Mouse (Mus musculus) forebrain, embryonic 15.5 days (tissue): ENCODE data around the gene Itgax. TPM values are rescaled to one million over a fixed set of nuclear protein-coding genes. Genes with fewer than 3 reads are reported as not detected.

Experiments used
- ATAC-seq: fragments of 200-750 bp; cut with Nextera tagmentation; replicated peaks from 2 replicates; pipeline ENCODE4 v1.8.0; 2017; ENCODE audit warnings: mild to moderate bottlenecking, moderate TSS enrichment, moderate library complexity
- H3K27ac ChIP-seq: fragments of 300-500 bp; sonication (generic); replicated peaks from 2 replicates; pipeline ENCODE4 v1.5.1; 2015; ENCODE audit warnings: mild to moderate bottlenecking, inconsistent platforms
- H3K27me3 ChIP-seq: fragments of 300-500 bp; sonication (generic); 2 replicates; pipeline ENCODE4 v1.6.1; 2015; ENCODE audit warnings: inconsistent platforms
- H3K36me3 ChIP-seq: fragments of 300-500 bp; sonication (generic); 2 replicates; pipeline ENCODE4 v1.6.1; 2015; ENCODE audit warnings: mild to moderate bottlenecking, inconsistent platforms
- H3K4me1 ChIP-seq: fragments of 300-500 bp; sonication (generic); 2 replicates; pipeline ENCODE4 v1.6.1; 2015; ENCODE audit warnings: inconsistent platforms
- H3K4me2 ChIP-seq: fragments of 300-500 bp; sonication (generic); replicated peaks from 2 replicates; pipeline ENCODE4 v1.6.1; 2015; ENCODE audit warnings: mild to moderate bottlenecking, inconsistent platforms
- H3K4me3 ChIP-seq: fragments of 300-500 bp; sonication (generic); 2 replicates; pipeline ENCODE4 v1.5.1; 2015; ENCODE audit warnings: mild to moderate bottlenecking, inconsistent platforms
- H3K9ac ChIP-seq: fragments of 300-500 bp; sonication (generic); replicated peaks from 2 replicates; pipeline ENCODE4 v1.6.1; 2015; ENCODE audit warnings: mild to moderate bottlenecking, inconsistent platforms
- H3K9me3 ChIP-seq: fragments of 300-500 bp; sonication (generic); 2 replicates; pipeline ENCODE4 v1.6.1; 2016; ENCODE audit warnings: inconsistent platforms
- WGBS: fragments of 180-500 bp; shearing (Covaris S2); methylation state at CpG from one replicate; pipeline ENCODE4 v1.1.7; 2015; ENCODE audit warnings: mixed read lengths; 5-methylcytosine and 5-hydroxymethylcytosine counted together
- polyA plus RNA-seq: library from polyadenylated mRNA; unstranded; fragments of >200 nt; fragmentation: Nextera tagmentation; extraction: Ambion mirVana; gene quantifications from 2 replicates; pipeline ENCODE4 v1.2.1, GENCODE M21; 2015

Itgax gene
- polyA plus RNA-seq, 1 experiment from 2014 or later, result not detected

DNA sequence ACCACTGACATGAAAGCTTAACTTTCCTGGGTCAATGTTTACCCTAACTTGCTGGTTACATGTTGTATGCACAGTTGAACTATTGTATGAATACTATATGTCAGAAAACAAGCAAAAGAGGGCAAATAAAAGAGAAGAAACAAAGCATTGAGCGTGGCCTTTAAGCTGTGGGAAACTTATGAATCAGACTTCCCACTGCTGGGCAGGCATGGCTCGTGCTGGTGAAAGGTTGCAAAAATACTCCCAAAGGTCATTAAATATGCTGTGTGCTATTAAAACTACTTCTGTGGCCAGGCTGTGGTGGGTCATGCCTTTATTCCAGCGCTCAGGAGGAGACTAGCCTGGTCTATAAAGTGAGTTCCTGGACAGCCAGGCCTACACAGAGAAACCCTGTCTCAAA lies 40.6 kb downstream of the Itgax start:
- Histone ChIP-seq H3K4me3 (no peak overlapping the region), H3K27me3 (no peaks in the 10 kb centered on the region), H3K9ac (no peak overlapping the region), H3K4me1 (no peaks in the 10 kb centered on the region), H3K36me3 (no peaks in the 10 kb centered on the region), H3K9me3 (no peaks in the 10 kb centered on the region), H3K4me2 (no peak overlapping the region), H3K27ac (no peak overlapping the region)
- 65% methylated on average over 3 of the region's 3 CpGs for WGBS
- no peak for ATAC-seq

DNA sequence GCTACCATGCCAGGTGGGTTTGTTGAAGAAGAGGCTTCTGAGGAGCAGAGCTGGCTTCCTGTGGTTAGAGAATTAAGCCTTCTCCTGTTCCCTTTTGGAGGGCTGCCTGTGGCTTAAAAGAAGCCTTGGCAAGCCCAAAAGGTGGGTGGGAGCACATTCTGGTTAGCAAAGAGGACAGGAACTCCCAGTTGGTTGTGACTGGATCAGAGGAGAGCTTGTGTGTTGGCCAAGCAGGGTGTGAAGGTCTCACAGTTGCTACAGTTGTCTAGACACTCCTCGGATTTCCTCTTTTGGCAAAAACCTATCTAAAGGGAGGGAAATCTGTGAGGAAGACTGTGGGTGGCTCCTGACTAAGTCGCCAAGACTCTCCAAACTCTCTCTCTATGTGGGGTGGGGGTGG lies 49.0 kb downstream of the Itgax start:
- Histone ChIP-seq H3K4me1 (no peaks in the 10 kb centered on the region), H3K27ac (no peak overlapping the region), H3K36me3 (no peaks in the 10 kb centered on the region), H3K9me3 (no peaks in the 10 kb centered on the region), H3K4me3 (no peak overlapping the region), H3K27me3 (no peaks in the 10 kb centered on the region), H3K9ac (no peak overlapping the region), H3K4me2 (no peak overlapping the region)
- ATAC-seq, result no peak
- WGBS, result 53% methylated on average over 2 of the region's 2 CpGs

DNA sequence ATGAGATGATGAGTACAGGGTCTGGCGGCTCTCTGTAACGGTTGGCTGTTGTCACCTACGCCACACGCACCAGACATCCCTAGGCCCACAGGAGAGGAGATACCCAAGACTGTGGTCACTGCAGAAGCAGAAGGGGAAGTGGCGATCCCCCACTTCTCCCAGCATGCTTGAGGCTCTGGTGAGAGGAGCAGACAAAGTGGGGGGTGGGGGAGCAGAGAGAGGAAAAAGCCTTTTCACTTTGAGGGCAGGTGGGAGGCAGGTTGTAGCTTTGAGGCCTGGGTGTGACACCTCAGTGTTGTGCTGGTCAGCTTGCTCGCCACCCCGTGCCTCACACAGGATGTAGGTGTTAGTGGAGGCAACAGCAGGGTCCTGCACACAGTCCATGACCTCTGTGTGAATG lies 50.8 kb downstream of the Itgax start:
- Histone ChIP-seq H3K9ac (no peak overlapping the region), H3K9me3 (no peaks in the 10 kb centered on the region), H3K27me3 (no peaks in the 10 kb centered on the region), H3K4me2 (no peak overlapping the region), H3K36me3 (no peaks in the 10 kb centered on the region), H3K27ac (no peak overlapping the region), H3K4me3 (no peak overlapping the region), H3K4me1 (no peaks in the 10 kb centered on the region)
- no peak for ATAC-seq
- WGBS, result 84% methylated on average over 7 of the region's 7 CpGs

DNA sequence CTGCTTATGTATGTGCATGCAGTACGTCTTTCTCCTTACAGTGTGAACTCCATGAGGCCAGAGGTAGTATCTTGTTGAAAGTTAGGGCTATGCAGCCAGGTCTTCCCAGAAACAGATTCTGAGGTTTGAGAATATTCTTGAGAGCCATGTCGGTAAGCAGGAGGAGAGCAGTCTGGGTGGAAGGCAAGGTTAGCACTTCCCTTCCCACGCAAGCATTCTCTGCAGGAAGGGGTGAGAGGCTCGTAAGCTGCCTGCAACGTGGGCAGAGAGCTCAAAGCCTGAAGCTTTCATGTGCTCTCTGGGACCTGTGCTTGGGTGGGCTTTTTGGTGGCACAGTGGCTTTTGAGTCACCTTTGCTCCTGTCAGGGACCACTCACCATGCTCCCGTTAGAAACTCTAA lies 51.2 kb downstream of the Itgax start:
- Histone ChIP-seq H3K36me3 (no peaks in the 10 kb centered on the region), H3K27ac (no peak overlapping the region), H3K4me1 (no peaks in the 10 kb centered on the region), H3K27me3 (no peaks in the 10 kb centered on the region), H3K4me2 (no peak overlapping the region), H3K4me3 (no peak overlapping the region), H3K9ac (no peak overlapping the region), H3K9me3 (no peaks in the 10 kb centered on the region)
- WGBS, result 74% methylated on average over 6 of the region's 6 CpGs
- ATAC-seq, result no peak

DNA sequence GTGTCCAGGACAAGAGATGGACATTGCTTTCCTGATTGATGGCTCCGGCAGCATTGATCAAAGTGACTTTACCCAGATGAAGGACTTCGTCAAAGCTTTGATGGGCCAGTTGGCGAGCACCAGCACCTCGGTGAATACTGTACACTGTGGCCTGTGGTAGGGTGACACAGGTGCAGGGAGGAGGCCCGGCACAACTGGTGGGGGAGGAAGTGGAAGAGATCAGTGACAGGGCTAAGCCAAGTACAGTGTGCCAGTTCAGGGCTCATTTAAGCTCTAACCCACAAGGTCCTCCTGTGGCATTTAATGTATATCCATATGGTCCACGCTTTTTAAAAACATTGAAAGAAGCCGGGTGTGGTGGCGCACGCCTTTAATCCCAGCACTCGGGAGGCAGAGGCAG lies 52.3 kb downstream of the Itgax start:
- Histone ChIP-seq H3K27me3 (no peaks in the 10 kb centered on the region), H3K27ac (no peak overlapping the region), H3K9ac (no peak overlapping the region), H3K36me3 (no peaks in the 10 kb centered on the region), H3K4me3 (no peak overlapping the region), H3K9me3 (no peaks in the 10 kb centered on the region), H3K4me1 (no peaks in the 10 kb centered on the region), H3K4me2 (no peak overlapping the region)
- WGBS, result 95% methylated on average over 10 of the region's 10 CpGs
- no peak for ATAC-seq

Other genes starting within 250 kb of the Itgax start
- 0.78 and 0.92 TPM in 2 replicates for gene Prss53, start 238.6 kb upstream of the Itgax start, polyA plus RNA-seq
- gene Gm21974, start 234.1 kb upstream of the Itgax start, polyA plus RNA-seq, result not detected in 2 replicates
- gene Vkorc1, start 233.9 kb upstream of the Itgax start, polyA plus RNA-seq, result 65.7 and 69.7 TPM in 2 replicates
- 81.7 and 84.3 TPM in 2 replicates for gene Bckdk, start 225.5 kb upstream of the Itgax start, polyA plus RNA-seq
- 52.7 and 56.5 TPM in 2 replicates for gene Kat8, start 217.0 kb upstream of the Itgax start, polyA plus RNA-seq
- 0.20 and 0.29 TPM in 2 replicates for gene Prss8, start 199.4 kb upstream of the Itgax start, polyA plus RNA-seq
- gene Prss36, start 182.8 kb upstream of the Itgax start, polyA plus RNA-seq, result 9.6 and 11.6 TPM in 2 replicates
- gene Fus, start 162.1 kb upstream of the Itgax start, polyA plus RNA-seq, result 438 and 469 TPM in 2 replicates
- gene Pycard, start 135.7 kb upstream of the Itgax start, polyA plus RNA-seq, result 4.1 and 6.7 TPM in 2 replicates
- not detected in 2 replicates for gene Trim72, start 125.6 kb upstream of the Itgax start, polyA plus RNA-seq
- 0.96 and 1.0 TPM in 2 replicates for gene Itgam, start 66.9 kb upstream of the Itgax start, polyA plus RNA-seq
- gene Gm49368, start 66.9 kb upstream of the Itgax start, polyA plus RNA-seq, result not detected in 2 replicates
- not detected in 2 replicates for gene Itgad, start 24.8 kb downstream of the Itgax start, polyA plus RNA-seq
- gene Cox6a2, start 76.8 kb downstream of the Itgax start, polyA plus RNA-seq, result 0.78 TPM in 1 of 2 replicates, not detected in the other
- gene Armc5, start 107.8 kb downstream of the Itgax start, polyA plus RNA-seq, result 11.0 and 12.0 TPM in 2 replicates
- 8.8 and 9.7 TPM in 2 replicates for gene 9130023H24Rik, start 108.5 kb downstream of the Itgax start, polyA plus RNA-seq
- gene Tgfb1i1, start 117.3 kb downstream of the Itgax start, polyA plus RNA-seq, result 14.0 and 14.6 TPM in 2 replicates
- gene Slc5a2, start 136.1 kb downstream of the Itgax start, polyA plus RNA-seq, result not detected in 2 replicates
- 13.1 and 14.2 TPM in 2 replicates for gene BC017158, start 168.6 kb downstream of the Itgax start, polyA plus RNA-seq